Mouse (Mus musculus) liver, adult 2 months (tissue): ENCODE data around the gene Itga3.

Experiments used
- CTCF ChIP-seq: fragments of 200-500 bp; IDR thresholded peaks from 2 replicates; pipeline ENCODE4 v1.5.1; 2011; ENCODE audit warnings: low read depth, low read length, control low read depth
- POLR2A ChIP-seq: fragments of 200-500 bp; IDR thresholded peaks from 2 replicates; pipeline ENCODE4 v1.6.1; 2011; ENCODE audit warnings: low read length, control low read depth; ENCODE audit not compliant: insufficient read depth; ENCODE audit errors: extremely low read depth

DNA sequence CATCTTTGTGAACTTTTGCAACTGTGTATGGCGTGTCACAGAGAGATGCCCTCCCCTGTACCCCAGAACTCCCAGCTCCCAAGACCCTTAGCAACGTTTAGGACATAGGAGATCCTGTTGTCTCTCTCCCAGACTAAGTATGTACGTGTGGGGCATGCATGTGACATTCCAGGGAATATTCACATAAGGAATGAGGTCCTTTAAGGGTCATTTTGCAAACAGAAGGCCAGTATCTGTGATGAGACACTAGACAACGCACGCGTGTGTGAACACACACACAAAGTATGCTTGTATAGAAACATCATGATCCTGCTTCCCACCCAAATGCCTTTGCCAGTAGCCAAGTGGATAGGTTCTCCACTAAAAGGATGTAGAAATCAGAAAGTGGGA is 45.5 kb upstream of the Itga3 start:
- TF ChIP-seq POLR2A = no peak
- no peak for TF ChIP-seq CTCF
